Mouse (Mus musculus): ENCODE measurements around the gene Dusp16. TPM values are rescaled to one million over a fixed set of nuclear protein-coding genes. Genes with fewer than 3 reads are reported as not detected.

The Dusp16 gene
- polyA plus RNA-seq, 1 experiment from 2014 or later = 12.3 TPM

DNA sequence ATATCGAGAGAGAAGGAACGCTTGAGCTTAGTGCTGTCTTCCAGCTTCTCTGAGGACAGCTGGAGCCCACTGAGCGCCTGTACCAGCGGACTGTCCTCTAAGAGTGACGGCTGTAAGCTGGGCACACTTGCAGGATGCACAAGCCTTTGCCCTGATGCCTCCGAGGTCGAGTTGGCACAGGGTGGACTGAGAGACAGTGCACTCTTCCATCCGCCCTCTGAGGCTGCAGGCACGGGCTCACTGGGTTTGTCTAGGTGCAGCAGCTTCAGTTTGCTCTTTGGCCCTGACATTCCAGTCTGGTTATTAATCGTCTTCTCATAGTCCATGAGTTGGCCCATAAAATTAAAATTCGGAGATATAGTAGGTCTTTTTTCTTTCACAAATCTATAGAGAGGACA is 73.8 kb downstream of the Dusp16 start:
- ATAC-seq (ENCODE audit: low FRiP score, low TSS enrichment) = no peak
- Histone ChIP-seq H3K27me3 (ENCODE audit: control insufficient read depth, insufficient read depth, low read length) (no peaks in the 10 kb centered on the region), H3K36me3 (ENCODE audit: control insufficient read depth, insufficient read depth, low read length) (peaks cover 28% of the 10 kb centered on the region; the same call in 1 of the 2 replicates), H3K9me3 (ENCODE audit: control insufficient read depth, low read length) (no peaks in the 10 kb centered on the region), H3K27ac (ENCODE audit: low read depth, low read length) (no peak overlapping the region), H3K9ac (ENCODE audit: low read depth, low read length) (no peak overlapping the region), H3K4me2 (replicated peaks; ENCODE audit: low read depth, low read length) (no peak overlapping the region), H3K4me3 (ENCODE audit: low read length) (no peak overlapping the region), H3K4me1 (ENCODE audit: control insufficient read depth, insufficient read depth, low read length) (0 out of 2 replicates have a peak, but pooled peaks cover 4% of the 10 kb centered on the region)
- 90% methylated on average over 11 of the region's 11 CpGs for WGBS

- peaks cover 28% of the 10 kb centered on the region; the same call in 1 of the 2 replicates for H3K36me3 ChIP-seq (ENCODE audit: control insufficient read depth, insufficient read depth, low read length)
- no peaks in the 10 kb centered on the region for H3K27me3 ChIP-seq (ENCODE audit: control insufficient read depth, insufficient read depth, low read length)
- H3K27ac ChIP-seq (ENCODE audit: low read depth, low read length) = no peak overlapping the region
- no peak for ATAC-seq (ENCODE audit: low FRiP score, low TSS enrichment)
- 0 out of 2 replicates have a peak, but pooled peaks cover 6% of the 10 kb centered on the region for H3K4me1 ChIP-seq (ENCODE audit: control insufficient read depth, insufficient read depth, low read length)
- no peaks in the 10 kb centered on the region for H3K9me3 ChIP-seq (ENCODE audit: control insufficient read depth, low read length)
- H3K4me3 ChIP-seq (ENCODE audit: low read length) = no peak overlapping the region
- 93% methylated on average over 20 of the region's 20 CpGs for whole genome bisulfite sequencing
- no peak overlapping the region for H3K4me2 ChIP-seq (replicated peaks; ENCODE audit: low read depth, low read length)
- no peak overlapping the region for H3K9ac ChIP-seq (ENCODE audit: low read depth, low read length)
Observed at GRCm38 (mm10) chr6:134717886-134718667, 74.3 kb downstream of the Dusp16 start.

GRCm38 (mm10) chr6:134716168-134716587 is 76.2 kb downstream of the Dusp16 start:
- no peak overlapping the region for H3K9ac ChIP-seq (ENCODE audit: low read depth, low read length)
- H3K4me2 ChIP-seq (replicated peaks; ENCODE audit: low read depth, low read length) = no peak overlapping the region
- no peak overlapping the region for H3K4me3 ChIP-seq (ENCODE audit: low read length)
- no peaks in the 10 kb centered on the region for H3K27me3 ChIP-seq (ENCODE audit: control insufficient read depth, insufficient read depth, low read length)
- 0 out of 2 replicates have a peak, but pooled peaks cover 6% of the 10 kb centered on the region for H3K4me1 ChIP-seq (ENCODE audit: control insufficient read depth, insufficient read depth, low read length)
- no peaks in the 10 kb centered on the region for H3K9me3 ChIP-seq (ENCODE audit: control insufficient read depth, low read length)
- no peak for ATAC-seq (ENCODE audit: low FRiP score, low TSS enrichment)
- WGBS = 75% methylated on average over 6 of the region's 6 CpGs
- peaks cover 28% of the 10 kb centered on the region; the same call in 1 of the 2 replicates for H3K36me3 ChIP-seq (ENCODE audit: control insufficient read depth, insufficient read depth, low read length)
- H3K27ac ChIP-seq (ENCODE audit: low read depth, low read length) = no peak overlapping the region

DNA sequence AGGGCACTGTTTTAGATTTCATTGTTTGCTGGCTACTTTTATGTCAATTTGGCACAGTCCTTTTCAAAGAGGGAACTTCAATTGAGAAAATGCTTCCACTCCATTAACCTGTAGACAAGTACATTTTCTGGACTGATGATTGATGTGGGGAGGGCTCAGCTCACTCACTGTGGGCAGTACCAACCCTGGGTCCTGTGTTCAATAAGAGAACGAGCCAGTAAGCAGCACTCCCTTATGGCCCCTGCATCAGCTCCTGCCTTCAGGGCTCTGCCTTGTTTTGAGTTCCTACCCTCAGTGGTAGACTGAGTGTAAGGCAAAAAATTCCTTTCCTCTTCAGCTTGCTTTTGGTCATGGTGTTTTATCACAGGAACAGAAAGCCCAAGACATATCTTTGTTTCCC is 78.5 kb downstream of the Dusp16 start:
- Histone ChIP-seq H3K4me1 (ENCODE audit: control insufficient read depth, insufficient read depth, low read length) (0 out of 2 replicates have a peak, but pooled peaks cover 6% of the 10 kb centered on the region), H3K36me3 (ENCODE audit: control insufficient read depth, insufficient read depth, low read length) (peaks cover 16% of the 10 kb centered on the region; the same call in 1 of the 2 replicates), H3K4me3 (ENCODE audit: low read length) (no peak overlapping the region), H3K4me2 (replicated peaks; ENCODE audit: low read depth, low read length) (no peak overlapping the region), H3K27me3 (ENCODE audit: control insufficient read depth, insufficient read depth, low read length) (no peaks in the 10 kb centered on the region), H3K9me3 (ENCODE audit: control insufficient read depth, low read length) (no peaks in the 10 kb centered on the region), H3K27ac (ENCODE audit: low read depth, low read length) (no peak overlapping the region), H3K9ac (ENCODE audit: low read depth, low read length) (no peak overlapping the region)
- WGBS = 54% methylated on average over 1 of the region's 1 CpGs
- no peak for ATAC-seq (ENCODE audit: low FRiP score, low TSS enrichment)

DNA sequence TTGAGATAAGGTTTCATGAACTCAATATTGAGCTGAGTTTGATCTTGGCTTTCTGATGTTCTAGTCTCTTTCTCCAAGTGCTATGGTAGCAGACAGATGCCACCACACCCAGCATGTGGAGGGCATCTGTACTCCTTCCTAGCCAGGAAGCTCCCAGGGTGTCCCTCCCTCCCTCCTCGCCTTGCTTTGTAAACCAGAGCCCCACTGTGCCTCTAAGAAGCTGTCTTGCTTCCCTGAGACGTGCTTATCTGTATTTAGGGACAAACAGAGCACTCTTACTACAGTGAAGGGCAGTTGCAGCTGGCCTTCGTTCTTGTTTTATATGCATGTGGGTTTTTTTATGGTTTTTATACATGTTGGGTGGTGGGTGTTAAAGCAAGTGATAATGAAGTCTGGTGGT is 79.1 kb downstream of the Dusp16 start:
- Histone ChIP-seq H3K9ac (ENCODE audit: low read depth, low read length) (no peak overlapping the region), H3K27me3 (ENCODE audit: control insufficient read depth, insufficient read depth, low read length) (no peaks in the 10 kb centered on the region), H3K36me3 (ENCODE audit: control insufficient read depth, insufficient read depth, low read length) (peaks cover 12% of the 10 kb centered on the region; the same call in 1 of the 2 replicates), H3K9me3 (ENCODE audit: control insufficient read depth, low read length) (no peaks in the 10 kb centered on the region), H3K4me3 (ENCODE audit: low read length) (no peak overlapping the region), H3K4me2 (replicated peaks; ENCODE audit: low read depth, low read length) (no peak overlapping the region), H3K4me1 (ENCODE audit: control insufficient read depth, insufficient read depth, low read length) (0 out of 2 replicates have a peak, but pooled peaks cover 6% of the 10 kb centered on the region), H3K27ac (ENCODE audit: low read depth, low read length) (no peak overlapping the region)
- no peak for ATAC-seq (ENCODE audit: low FRiP score, low TSS enrichment)
- WGBS = 41% methylated on average over 3 of the region's 3 CpGs

- Histone ChIP-seq H3K4me1 (ENCODE audit: control insufficient read depth, insufficient read depth, low read length) (0 out of 2 replicates have a peak, but pooled peaks cover 6% of the 10 kb centered on the region), H3K9ac (ENCODE audit: low read depth, low read length) (no peak overlapping the region), H3K9me3 (ENCODE audit: control insufficient read depth, low read length) (no peaks in the 10 kb centered on the region), H3K4me2 (replicated peaks; ENCODE audit: low read depth, low read length) (no peak overlapping the region), H3K27me3 (ENCODE audit: control insufficient read depth, insufficient read depth, low read length) (no peaks in the 10 kb centered on the region), H3K27ac (ENCODE audit: low read depth, low read length) (no peak overlapping the region), H3K36me3 (ENCODE audit: control insufficient read depth, insufficient read depth, low read length) (no peaks in the 10 kb centered on the region), H3K4me3 (ENCODE audit: low read length) (no peak overlapping the region)
- 91% methylated on average over 15 of the region's 15 CpGs for WGBS
- ATAC-seq (ENCODE audit: low FRiP score, low TSS enrichment) = no peak
Observed at GRCm38 (mm10) chr6:134710020-134710419, 82.4 kb downstream of the Dusp16 start.

DNA sequence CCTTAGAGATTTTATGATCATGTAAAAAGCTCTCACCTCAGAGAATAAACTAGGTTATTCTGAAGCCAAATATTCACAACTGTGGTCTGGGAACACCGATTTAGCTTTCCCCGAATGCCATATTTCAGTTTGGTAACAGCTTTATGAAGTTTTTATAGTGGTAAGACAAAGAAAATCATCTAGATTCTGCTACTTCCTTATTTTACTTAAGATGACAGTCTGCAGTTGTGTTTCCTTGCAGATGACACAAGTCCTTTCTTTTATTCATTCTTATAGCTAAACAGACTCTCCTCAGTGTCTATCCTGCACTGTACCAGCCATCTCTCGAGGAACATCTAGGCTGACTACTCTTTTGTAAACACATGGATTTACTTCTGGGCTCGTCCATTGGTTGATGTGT is 86.0 kb downstream of the Dusp16 start:
- no peaks in the 10 kb centered on the region for H3K4me1 ChIP-seq (ENCODE audit: control insufficient read depth, insufficient read depth, low read length)
- no peak overlapping the region for H3K27ac ChIP-seq (ENCODE audit: low read depth, low read length)
- no peak overlapping the region for H3K4me3 ChIP-seq (ENCODE audit: low read length)
- H3K36me3 ChIP-seq (ENCODE audit: control insufficient read depth, insufficient read depth, low read length) = no peaks in the 10 kb centered on the region
- ATAC-seq (ENCODE audit: low FRiP score, low TSS enrichment) = no peak
- H3K4me2 ChIP-seq (replicated peaks; ENCODE audit: low read depth, low read length) = no peak overlapping the region
- 69% methylated on average over 4 of the region's 4 CpGs for WGBS
- no peaks in the 10 kb centered on the region for H3K9me3 ChIP-seq (ENCODE audit: control insufficient read depth, low read length)
- no peaks in the 10 kb centered on the region for H3K27me3 ChIP-seq (ENCODE audit: control insufficient read depth, insufficient read depth, low read length)
- no peak overlapping the region for H3K9ac ChIP-seq (ENCODE audit: low read depth, low read length)

- H3K27me3 ChIP-seq (ENCODE audit: control insufficient read depth, insufficient read depth, low read length) = no peaks in the 10 kb centered on the region
- no peak overlapping the region for H3K4me2 ChIP-seq (replicated peaks; ENCODE audit: low read depth, low read length)
- no peak overlapping the region for H3K27ac ChIP-seq (ENCODE audit: low read depth, low read length)
- WGBS = 89% methylated on average over 4 of the region's 4 CpGs
- H3K4me3 ChIP-seq (ENCODE audit: low read length) = no peak overlapping the region
- no peak for ATAC-seq (ENCODE audit: low FRiP score, low TSS enrichment)
- H3K9me3 ChIP-seq (ENCODE audit: control insufficient read depth, low read length) = no peaks in the 10 kb centered on the region
- H3K4me1 ChIP-seq (ENCODE audit: control insufficient read depth, insufficient read depth, low read length) = no peaks in the 10 kb centered on the region
- no peaks in the 10 kb centered on the region for H3K36me3 ChIP-seq (ENCODE audit: control insufficient read depth, insufficient read depth, low read length)
- H3K9ac ChIP-seq (ENCODE audit: low read depth, low read length) = no peak overlapping the region
Observed at GRCm38 (mm10) chr6:134703053-134703690, 89.3 kb downstream of the Dusp16 start.

DNA sequence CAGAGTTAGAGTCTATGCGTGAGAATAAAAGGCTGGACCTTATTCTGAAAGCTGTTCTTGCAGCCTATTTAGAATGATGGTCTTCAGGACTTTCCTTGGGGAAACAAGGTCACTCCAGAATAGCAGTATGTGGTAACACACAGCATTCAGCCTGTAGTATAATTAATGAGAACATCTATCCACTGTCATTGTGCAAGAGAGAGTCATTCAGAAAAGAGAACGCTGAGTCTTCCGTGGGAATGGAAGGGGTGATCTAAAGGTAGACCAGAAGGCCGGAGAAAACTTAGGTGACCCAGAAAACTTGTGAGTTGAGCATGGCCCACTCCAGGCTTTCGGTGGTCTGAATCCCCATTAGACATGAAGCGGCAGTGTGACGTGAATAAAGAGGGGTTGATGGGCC is 90.2 kb downstream of the Dusp16 start:
- Histone ChIP-seq H3K4me2 (replicated peaks; ENCODE audit: low read depth, low read length) (no peak overlapping the region), H3K9me3 (ENCODE audit: control insufficient read depth, low read length) (no peaks in the 10 kb centered on the region), H3K27ac (ENCODE audit: low read depth, low read length) (no peak overlapping the region), H3K4me3 (ENCODE audit: low read length) (no peak overlapping the region), H3K27me3 (ENCODE audit: control insufficient read depth, insufficient read depth, low read length) (no peaks in the 10 kb centered on the region), H3K36me3 (ENCODE audit: control insufficient read depth, insufficient read depth, low read length) (no peaks in the 10 kb centered on the region), H3K9ac (ENCODE audit: low read depth, low read length) (no peak overlapping the region), H3K4me1 (ENCODE audit: control insufficient read depth, insufficient read depth, low read length) (no peaks in the 10 kb centered on the region)
- ATAC-seq (ENCODE audit: low FRiP score, low TSS enrichment) = no peak
- WGBS = 94% methylated on average over 7 of the region's 7 CpGs

Data from kidney, embryonic 14.5 days (tissue).